Mouse (Mus musculus) ES-Bruce4 (cell line): ENCODE results near the gene H2afz.

ENCODE experiments used
- CTCF ChIP-seq: IDR thresholded peaks from one replicate; pipeline ENCODE4 v1.8.1; 2011; ENCODE audit warnings: low read depth, low read length
- EP300 ChIP-seq: IDR thresholded peaks from 2 replicates; pipeline ENCODE4 v1.6.1; 2011; ENCODE audit warnings: low read depth, low read length; ENCODE audit not compliant: insufficient read depth
- POLR2A ChIP-seq: IDR thresholded peaks from one replicate; pipeline ENCODE4 v1.8.1; 2011; ENCODE audit warnings: low read length; ENCODE audit not compliant: insufficient read depth

DNA sequence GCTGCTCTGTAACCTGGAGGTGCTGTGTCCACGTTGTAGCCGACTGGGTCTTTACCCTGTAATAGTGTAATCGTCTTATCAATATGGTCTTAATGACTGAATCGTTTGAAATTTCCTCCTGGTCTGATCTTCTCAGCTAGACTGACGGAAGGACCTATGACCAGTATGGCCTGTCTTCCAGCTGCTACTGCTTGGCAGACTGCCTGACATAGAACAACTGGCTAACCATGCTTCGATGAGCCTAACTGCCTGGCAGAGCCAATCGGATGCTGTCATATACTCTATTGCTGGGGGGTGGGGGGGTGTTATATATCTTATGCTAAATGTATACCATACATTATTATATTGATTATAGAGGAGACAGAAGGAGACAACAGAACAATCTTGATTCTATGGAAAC lies 8.2 kb upstream of the H2afz start:
- TF ChIP-seq CTCF (no peak), POLR2A (no peak), EP300 (no peak)
